Mouse (Mus musculus) intestine, postnatal 0 days (tissue): ENCODE measurements around the gene Atp6v1fnb. TPM values are rescaled to one million over a fixed set of nuclear protein-coding genes. Genes with fewer than 3 reads are reported as not detected.

Source experiments
- ATAC-seq: fragments of 200-750 bp; cut with Nextera tagmentation; 2 replicates; pipeline ENCODE4 v1.8.0; 2017; ENCODE audit warnings: mild to moderate bottlenecking, moderate TSS enrichment, moderate library complexity
- H3K27ac ChIP-seq: fragments of 300-500 bp; sonication (generic); 2 replicates; pipeline ENCODE4 v1.5.1; 2014; ENCODE audit warnings: mild to moderate bottlenecking, low read depth, low read length, moderate library complexity
- H3K27me3 ChIP-seq: fragments of 300-500 bp; sonication (generic); replicated peaks from 2 replicates; pipeline ENCODE4 v1.6.1; 2014; ENCODE audit warnings: low read length, mixed read lengths; ENCODE audit not compliant: control insufficient read depth, insufficient read depth
- H3K36me3 ChIP-seq: fragments of 300-500 bp; sonication (generic); 2 replicates; pipeline ENCODE4 v1.6.1; 2014; ENCODE audit warnings: mild to moderate bottlenecking, moderate library complexity; ENCODE audit not compliant: control insufficient read depth, insufficient read depth
- H3K4me1 ChIP-seq: fragments of 300-500 bp; sonication (generic); replicated peaks from 2 replicates; pipeline ENCODE4 v1.6.1; 2014; ENCODE audit warnings: antibody characterized with exemption, low read length, mixed read lengths; ENCODE audit not compliant: control insufficient read depth, insufficient read depth
- H3K4me2 ChIP-seq: fragments of 300-500 bp; sonication (generic); replicated peaks from 2 replicates; pipeline ENCODE4 v1.6.1; 2014; ENCODE audit warnings: low read depth, mild to moderate bottlenecking, moderate library complexity
- H3K4me3 ChIP-seq: fragments of 300-500 bp; sonication (generic); 2 replicates; pipeline ENCODE4 v1.5.1; 2014; ENCODE audit warnings: low read depth, low read length
- H3K9ac ChIP-seq: fragments of 300-500 bp; sonication (generic); 2 replicates; pipeline ENCODE4 v1.6.1; 2014; ENCODE audit warnings: mild to moderate bottlenecking, low read depth, low read length
- H3K9me3 ChIP-seq: fragments of 300-500 bp; sonication (generic); 2 replicates; pipeline ENCODE4 v1.6.1; 2016; ENCODE audit warnings: mixed run types; ENCODE audit not compliant: control insufficient read depth
- CTCF ChIP-seq: sonication (generic); IDR thresholded peaks from 2 replicates; pipeline ENCODE4 v1.5.1; 2016; ENCODE audit warnings: low read depth, mild to moderate bottlenecking, control low read depth, antibody characterized with exemption, moderate library complexity
- WGBS: fragments of 180-500 bp; shearing (Covaris S2); extraction: QIAGEN DNeasy Blood & Tissue Kit; methylation state at CpG from one replicate; pipeline ENCODE4 v1.1.7; 2014; 5-methylcytosine and 5-hydroxymethylcytosine counted together
- polyA plus RNA-seq: library from polyadenylated mRNA; unstranded; fragments of >200 nt; fragmentation: Nextera tagmentation; extraction: Ambion mirVana; gene quantifications from 2 replicates; pipeline ENCODE4 v1.2.1, GENCODE M21; 2015

The Atp6v1fnb gene
- polyA plus RNA-seq, 1 experiment from 2014 or later, result not detected

DNA sequence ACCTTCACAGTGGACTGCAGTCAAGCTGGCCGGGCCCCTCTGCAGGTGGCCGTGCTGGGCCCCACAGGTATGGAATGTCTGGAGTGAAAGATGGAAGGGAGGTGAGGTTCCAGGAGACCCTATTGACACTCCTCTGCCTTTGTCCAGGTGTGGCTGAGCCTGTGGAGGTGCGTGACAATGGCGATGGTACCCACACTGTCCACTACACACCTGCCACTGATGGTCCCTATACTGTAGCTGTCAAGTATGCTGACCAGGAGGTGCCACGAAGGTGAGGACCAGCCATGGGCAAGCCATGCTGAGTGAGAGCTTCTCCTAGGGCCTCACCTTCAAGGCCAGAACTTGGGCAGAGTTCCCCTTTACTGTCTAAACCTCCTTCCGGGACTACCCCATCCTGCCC, 20.6 kb upstream of the Atp6v1fnb start:
- Histone ChIP-seq H3K4me2 (no peak overlapping the region), H3K27me3 (no peaks in the 10 kb centered on the region), H3K4me1 (no peaks in the 10 kb centered on the region), H3K9me3 (no peaks in the 10 kb centered on the region), H3K27ac (no peak overlapping the region), H3K4me3 (no peak overlapping the region), H3K9ac (no peak overlapping the region), H3K36me3 (peaks cover 13% of the 10 kb centered on the region; the same call in 1 of the 2 replicates)
- 92% methylated on average over 6 of the region's 6 CpGs for WGBS
- no peak for ATAC-seq
- TF ChIP-seq CTCF, result no peak

- Histone ChIP-seq H3K4me2 (no peak overlapping the region), H3K9ac (no peak overlapping the region), H3K4me3 (no peak overlapping the region), H3K27me3 (no peaks in the 10 kb centered on the region), H3K36me3 (peaks cover 10% of the 10 kb centered on the region; the same call in 1 of the 2 replicates), H3K27ac (no peak overlapping the region), H3K9me3 (no peaks in the 10 kb centered on the region), H3K4me1 (no peaks in the 10 kb centered on the region)
- WGBS, result 56% methylated on average over 7 of the region's 7 CpGs
- ATAC-seq, result no peak
- 0 out of 2 replicates have a peak, but pooled peaks have one; percentile 7 for TF ChIP-seq CTCF
Observed at GRCm38 (mm10) chr6:29461502-29461901, 9.7 kb upstream of the Atp6v1fnb start.

- no peak overlapping the region for H3K9ac ChIP-seq
- no peak overlapping the region for H3K4me2 ChIP-seq
- WGBS, result 69% methylated on average over 3 of the region's 3 CpGs
- H3K4me1 ChIP-seq, result no peaks in the 10 kb centered on the region; the same call in 1 of the 2 replicates
- H3K27ac ChIP-seq, result no peak overlapping the region
- H3K9me3 ChIP-seq, result no peaks in the 10 kb centered on the region
- no peak overlapping the region for H3K4me3 ChIP-seq
- H3K27me3 ChIP-seq, result no peaks in the 10 kb centered on the region
- H3K36me3 ChIP-seq, result peaks cover 10% of the 10 kb centered on the region; the same call in 1 of the 2 replicates
- TF ChIP-seq CTCF, result no peak
- ATAC-seq, result no peak
Observed at GRCm38 (mm10) chr6:29463388-29463787, 7.8 kb upstream of the Atp6v1fnb start.

DNA sequence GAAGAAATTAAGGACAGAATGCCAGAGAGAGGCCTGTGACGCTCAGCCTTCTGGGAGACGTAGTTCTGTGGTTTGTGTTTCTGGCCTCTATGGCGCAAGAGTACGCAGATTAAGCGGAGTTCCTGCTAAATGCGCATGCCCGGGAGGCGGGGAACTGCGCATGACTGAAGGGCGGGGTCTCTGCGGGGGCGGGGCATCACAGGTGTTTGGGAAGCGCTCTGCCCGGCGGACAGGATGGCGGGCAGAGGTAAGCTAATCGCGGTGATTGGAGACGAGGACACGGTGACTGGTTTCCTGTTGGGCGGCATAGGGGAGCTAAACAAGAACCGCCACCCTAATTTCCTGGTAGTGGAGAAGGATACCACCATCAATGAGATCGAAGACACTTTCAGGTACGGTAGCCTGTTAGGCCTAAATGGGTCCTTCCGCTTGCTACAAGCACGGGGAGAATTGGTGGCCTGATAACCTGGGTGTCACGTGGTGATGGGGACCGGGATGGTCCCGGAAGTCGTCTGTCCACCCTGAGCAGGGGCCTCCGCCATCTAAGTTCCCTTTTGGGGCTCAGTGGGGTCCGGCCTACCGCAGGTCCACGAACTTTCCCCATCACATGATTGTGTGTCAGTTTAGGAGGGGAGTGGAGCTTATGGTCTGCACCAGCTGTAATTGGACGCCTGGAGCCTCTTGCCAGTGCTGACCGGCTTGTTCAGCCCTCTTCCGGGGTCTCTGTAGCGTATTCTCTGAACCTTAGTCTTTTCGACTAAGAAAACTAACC, 3.5 kb upstream of the Atp6v1fnb start, which contains the start of gene Atp6v1f:
Gene Atp6v1f, plus strand, starts transcription at position 136 of the 772 bp plus-strand sequence.
- H3K27ac ChIP-seq, result peak within 1 kb of the TSS; percentile 57
- no peak for TF ChIP-seq CTCF
- peak within 1 kb of the TSS; percentile 53 for H3K9ac ChIP-seq
- H3K4me1 ChIP-seq, result no peaks in the 10 kb centered on the region; the same call in 1 of the 2 replicates
- ATAC-seq, result peak; percentile 92
- no peaks in the 10 kb centered on the region for H3K27me3 ChIP-seq
- WGBS, result under 1% methylated on average over 39 of the region's 39 CpGs
- H3K4me2 ChIP-seq, result peak within 1 kb of the TSS; percentile 79
- H3K9me3 ChIP-seq, result no peaks in the 10 kb centered on the region
- peaks cover 22% of the 10 kb centered on the region for H3K36me3 ChIP-seq
- peak within 1 kb of the TSS; percentile 63 for H3K4me3 ChIP-seq

DNA sequence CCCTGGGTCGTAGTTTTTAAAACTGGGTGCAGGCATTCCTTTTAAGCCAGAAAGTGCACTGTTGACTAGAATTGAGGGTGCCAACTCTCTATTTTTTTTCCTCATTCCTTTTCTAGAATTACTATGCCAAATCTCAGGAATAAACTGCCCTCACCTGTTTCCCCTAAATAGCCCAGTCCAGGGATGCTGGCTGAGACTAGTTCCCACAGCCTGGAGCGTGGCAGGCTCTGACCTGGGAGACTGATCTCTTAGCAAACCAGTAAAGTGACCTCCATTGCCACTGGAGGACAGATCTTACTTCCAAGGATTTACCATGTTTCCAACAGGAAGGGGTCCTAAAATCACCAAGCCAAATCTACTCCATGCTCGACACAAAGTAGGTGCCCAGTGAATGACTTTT, 2.4 kb upstream of the Atp6v1fnb start:
- ATAC-seq, result no peak
- no peaks in the 10 kb centered on the region; the same call in 1 of the 2 replicates for H3K4me1 ChIP-seq
- H3K27me3 ChIP-seq, result no peaks in the 10 kb centered on the region
- H3K27ac ChIP-seq, result no peak overlapping the region
- no peak for TF ChIP-seq CTCF
- WGBS, result 75% methylated on average over 3 of the region's 3 CpGs
- H3K4me2 ChIP-seq, result peak overlapping the region; percentile 79
- peak overlapping the region; percentile 63 for H3K4me3 ChIP-seq
- no peaks in the 10 kb centered on the region for H3K9me3 ChIP-seq
- H3K9ac ChIP-seq, result no peak overlapping the region
- peaks cover 22% of the 10 kb centered on the region for H3K36me3 ChIP-seq

- Histone ChIP-seq H3K36me3 (peaks cover 22% of the 10 kb centered on the region), H3K9ac (peak overlapping the region; percentile 47; the same call in 1 of the 2 replicates), H3K4me2 (peak overlapping the region; percentile 83), H3K4me1 (no peaks in the 10 kb centered on the region), H3K9me3 (no peaks in the 10 kb centered on the region), H3K27ac (no peak overlapping the region), H3K27me3 (no peaks in the 10 kb centered on the region), H3K4me3 (peak overlapping the region; percentile 43)
- no peak for TF ChIP-seq CTCF
- peak; percentile 94 for ATAC-seq
- WGBS, result 5% methylated on average over 33 of the region's 33 CpGs
Observed at GRCm38 (mm10) chr6:29473941-29474691, 2.9 kb downstream of the Atp6v1fnb start.
